Mouse (Mus musculus): Measurements from ENCODE around the gene Arhgap44.

Arhgap44 gene

GRCm38 (mm10) chr11:65088451-65089222, 74.1 kb downstream of the Arhgap44 start:
- DNase-seq (ENCODE audit: low read depth, low spot score): peak; percentile 9

DNA sequence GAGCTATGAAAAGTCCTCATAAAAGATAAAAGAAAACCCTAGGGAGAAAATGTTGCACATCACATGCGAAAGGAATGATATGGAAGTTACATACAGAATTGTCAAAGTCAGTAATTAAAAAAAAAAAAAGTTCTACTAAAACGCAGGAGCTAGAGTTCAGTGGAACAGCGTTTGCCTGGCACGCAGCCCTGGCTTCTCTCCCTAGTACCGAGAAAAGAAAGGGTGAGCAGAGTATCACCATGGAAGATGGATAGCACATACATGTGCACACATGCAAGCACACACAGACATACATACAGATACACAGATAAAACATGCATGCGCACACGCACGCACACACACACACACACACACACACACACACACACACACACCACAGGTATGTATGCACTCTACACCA, 82.0 kb downstream of the Arhgap44 start:
- no peak for DNase-seq (ENCODE audit: low read depth, low spot score)

- no peak for DNase-seq (ENCODE audit: low read depth, low spot score)
These were observed 82.5 kb downstream of the Arhgap44 start for GRCm38 (mm10) chr11:65080274-65080673.

DNA sequence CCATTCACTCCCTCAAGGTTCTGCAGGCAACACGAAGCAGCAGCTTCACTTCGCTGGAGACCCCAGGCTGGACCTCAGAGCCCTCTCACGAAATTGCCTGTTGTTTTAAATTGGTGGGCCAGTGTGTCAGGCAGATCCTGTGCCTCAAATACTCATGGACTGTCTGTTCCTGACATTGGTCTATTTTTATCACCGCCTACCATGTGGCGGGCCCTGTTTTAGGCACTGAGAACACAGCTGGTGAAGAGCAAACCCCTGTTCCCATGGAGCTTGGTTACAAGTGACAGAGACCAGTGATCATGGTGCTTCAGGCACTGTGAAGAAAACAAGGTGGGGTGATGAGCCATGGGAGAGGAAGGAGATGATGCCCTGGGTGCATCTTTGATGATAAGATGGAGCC, 93.2 kb downstream of the Arhgap44 start:
- DNase-seq (ENCODE audit: low read depth, low spot score): no peak

DNA sequence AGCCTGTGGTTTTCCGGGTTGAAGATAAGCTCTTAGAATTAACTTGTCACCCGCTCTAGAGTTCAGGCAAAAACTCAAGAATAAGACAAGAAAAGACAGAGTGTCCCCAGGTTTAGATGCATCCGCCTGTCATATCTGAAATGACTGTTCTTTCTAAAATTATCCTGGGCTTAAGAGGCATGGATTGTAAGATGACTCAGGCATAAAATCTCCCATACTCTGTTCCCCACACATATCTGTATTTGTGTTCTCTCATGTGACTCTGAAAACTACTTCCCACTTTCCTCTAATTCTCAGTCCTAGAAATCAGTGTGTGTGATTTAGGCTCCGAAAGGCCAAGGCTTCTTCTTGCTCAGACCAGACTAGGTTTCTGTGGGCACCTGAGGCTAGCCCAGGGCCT, 93.7 kb downstream of the Arhgap44 start:
- no peak for DNase-seq (ENCODE audit: low read depth, low spot score)

- no peak for DNase-seq (ENCODE audit: low read depth, low spot score)
These were observed 97.6 kb downstream of the Arhgap44 start for GRCm38 (mm10) chr11:65065201-65065600.

DNA sequence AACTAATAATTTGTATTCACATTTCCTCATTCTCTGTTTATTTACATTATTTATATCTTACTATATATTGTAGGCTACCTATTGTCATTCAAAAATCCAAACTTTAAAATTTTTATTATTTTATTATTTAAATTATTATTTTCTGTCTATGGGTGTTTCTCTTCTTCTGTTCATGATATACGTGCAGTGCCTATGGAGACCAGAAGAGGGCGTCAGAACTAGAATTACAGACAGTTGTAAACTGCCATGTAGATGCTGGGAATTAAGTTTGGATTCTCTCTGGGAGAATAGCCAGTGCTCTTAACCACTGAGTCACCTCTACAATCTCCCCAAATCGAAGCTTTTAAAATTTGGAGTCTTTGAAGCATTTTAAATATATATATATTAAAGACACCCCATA, 101.3 kb downstream of the Arhgap44 start:
- no peak for DNase-seq (ENCODE audit: low read depth, low spot score)

GRCm38 (mm10) chr11:65059531-65059930, 103.2 kb downstream of the Arhgap44 start:
- DNase-seq (ENCODE audit: low read depth, low spot score): no peak

GRCm38 (mm10) chr11:65058224-65058908, 104.4 kb downstream of the Arhgap44 start:
- DNase-seq (ENCODE audit: low read depth, low spot score): no peak

- DNase-seq (ENCODE audit: low read depth, low spot score): no peak
These were observed 107.2 kb downstream of the Arhgap44 start for GRCm38 (mm10) chr11:65055596-65055995.

DNA sequence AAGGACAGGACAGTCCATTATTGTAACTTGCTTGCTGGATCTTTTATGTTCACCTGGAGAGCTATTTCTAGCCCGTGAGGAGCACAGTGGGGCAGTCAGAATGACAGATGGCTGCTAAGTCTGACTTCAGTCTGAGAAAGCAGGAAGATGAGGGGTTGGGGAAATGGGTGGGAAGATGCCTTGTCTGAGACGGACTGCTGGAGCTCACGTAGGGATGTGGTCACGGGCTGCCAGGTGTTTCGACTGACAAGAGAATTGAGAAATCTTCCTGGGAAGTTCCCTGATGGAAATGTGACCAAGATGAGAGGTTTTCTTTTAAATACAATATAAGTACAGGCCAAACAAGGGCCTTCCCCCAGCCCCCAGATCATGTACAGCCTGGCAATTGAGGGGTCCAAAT, 108.5 kb downstream of the Arhgap44 start:
- DNase-seq (ENCODE audit: low read depth, low spot score): no peak

DNA sequence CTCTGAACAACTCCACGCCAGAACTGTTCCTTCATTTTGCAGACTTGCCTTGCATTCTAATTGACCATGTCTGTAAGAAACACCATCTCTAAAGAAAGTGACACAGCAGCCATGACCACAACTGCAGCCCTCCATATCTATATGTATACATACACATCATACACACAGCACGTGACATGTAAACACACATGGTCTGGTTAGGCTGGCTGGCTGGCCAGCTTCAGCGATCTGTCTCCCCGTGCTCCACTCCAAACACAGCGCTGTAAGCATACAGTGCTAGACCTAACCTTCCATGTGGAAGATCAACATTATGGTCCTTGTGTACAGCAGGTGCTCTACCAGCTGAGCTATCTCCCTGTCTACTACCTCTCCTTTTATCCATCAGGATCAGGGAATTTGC, 111.9 kb downstream of the Arhgap44 start:
- no peak for DNase-seq (ENCODE audit: low read depth, low spot score)

- DNase-seq (ENCODE audit: low read depth, low spot score): no peak
These were observed 113.7 kb downstream of the Arhgap44 start for GRCm38 (mm10) chr11:65049090-65049489.

- no peak for DNase-seq (ENCODE audit: low read depth, low spot score)
These were observed 122.2 kb downstream of the Arhgap44 start for GRCm38 (mm10) chr11:65040556-65040955.

GRCm38 (mm10) chr11:65039517-65040095, 123.2 kb downstream of the Arhgap44 start:
- DNase-seq (ENCODE audit: low read depth, low spot score): no peak

DNA sequence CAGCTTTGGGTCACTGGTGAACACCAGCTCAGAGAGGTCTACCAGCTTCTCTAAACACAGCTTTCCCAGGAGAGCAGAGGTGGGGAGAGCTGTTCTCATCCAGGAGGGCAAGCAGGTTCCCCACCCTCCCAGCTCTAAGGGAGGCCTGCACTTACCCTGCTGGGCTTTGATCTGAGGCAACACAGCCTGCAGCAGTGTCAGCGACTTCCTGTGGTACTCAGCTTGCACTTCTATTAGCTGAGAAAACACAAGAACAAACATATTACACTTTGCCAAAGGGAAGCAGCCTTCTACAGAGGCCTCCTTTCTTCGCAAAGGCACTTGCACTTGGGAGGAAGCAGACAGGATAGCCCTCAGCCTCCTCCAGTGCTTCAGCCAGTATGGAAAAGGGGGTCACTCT, 123.8 kb downstream of the Arhgap44 start:
- no peak for DNase-seq (ENCODE audit: low read depth, low spot score)

GRCm38 (mm10) chr11:65032221-65032620, 130.5 kb downstream of the Arhgap44 start:
- DNase-seq (ENCODE audit: low read depth, low spot score): no peak

DNA sequence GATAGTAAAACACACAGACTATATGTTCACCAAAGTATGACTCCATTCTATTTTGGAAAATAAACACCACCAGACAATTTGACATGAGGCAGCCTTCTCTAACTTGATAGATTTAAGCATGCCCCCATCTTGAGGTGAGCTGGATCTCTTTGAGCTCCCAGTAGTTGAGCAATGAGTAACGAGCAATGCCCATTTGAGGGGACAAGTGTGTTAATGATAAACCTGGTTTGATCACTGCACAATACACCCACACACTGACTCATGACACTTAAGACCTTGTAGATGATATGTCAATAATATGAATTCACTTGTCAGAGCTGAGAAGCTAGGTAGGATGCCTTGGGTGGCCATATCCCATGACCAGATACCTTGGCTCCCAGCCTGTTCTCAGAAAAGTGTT, 132.6 kb downstream of the Arhgap44 start:
- DNase-seq (ENCODE audit: low read depth, low spot score): no peak

DNA sequence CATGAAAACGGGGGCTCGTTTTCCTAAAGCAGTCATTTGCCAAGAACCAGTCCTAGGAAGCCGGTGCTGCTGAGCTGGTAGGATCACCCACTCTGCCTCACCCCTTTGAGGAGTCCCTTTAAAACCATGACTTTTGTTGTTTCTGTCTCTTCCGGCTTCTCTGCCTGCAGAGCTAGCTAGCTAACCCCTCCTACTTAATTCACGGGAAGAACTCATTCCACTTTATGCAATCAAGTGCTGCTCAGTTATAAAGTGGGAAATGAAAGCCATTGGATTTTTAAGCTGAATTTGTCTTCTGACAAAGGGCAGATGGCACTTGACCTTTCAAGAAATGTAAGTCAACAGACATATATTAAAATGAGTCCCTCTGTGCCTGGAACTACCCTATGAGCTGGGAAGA, 134.7 kb downstream of the Arhgap44 start:
- no peak for DNase-seq (ENCODE audit: low read depth, low spot score)

- DNase-seq (ENCODE audit: low read depth, low spot score): no peak
These were observed 140.0 kb downstream of the Arhgap44 start for GRCm38 (mm10) chr11:65022771-65023170.

DNA sequence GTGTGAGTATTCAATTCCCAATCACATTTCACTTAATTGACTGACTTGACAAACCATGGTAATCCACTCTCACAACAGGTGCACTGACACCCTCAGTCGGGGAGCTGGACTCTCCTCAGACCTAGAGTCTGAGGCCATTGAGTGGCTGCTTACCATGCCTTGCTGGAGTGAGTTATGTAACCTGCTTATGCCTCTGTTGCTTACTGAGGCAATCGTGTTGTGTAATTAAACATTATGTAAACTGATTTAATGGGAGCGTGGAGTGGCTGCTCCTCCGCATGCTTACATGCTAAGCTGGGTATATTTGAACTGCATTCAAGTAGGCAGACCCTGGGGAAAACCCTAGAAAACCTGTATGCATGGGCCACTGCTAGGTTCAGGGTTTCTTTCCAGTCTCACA, 142.0 kb downstream of the Arhgap44 start:
- DNase-seq (ENCODE audit: low read depth, low spot score): no peak

GRCm38 (mm10) chr11:65016754-65017153, 146.0 kb downstream of the Arhgap44 start:
- no peak for DNase-seq (ENCODE audit: low read depth, low spot score)

- no peak for DNase-seq (ENCODE audit: low read depth, low spot score)
These were observed 148.9 kb downstream of the Arhgap44 start for GRCm38 (mm10) chr11:65013906-65014305.
